Mouse (Mus musculus): ENCODE results near the gene Gm11060. TPM values are rescaled to one million over a fixed set of nuclear protein-coding genes. Genes with fewer than 3 reads are reported as not detected.

Gene Gm11060
- total RNA-seq, 2 experiments from 2014 or later = not detected

GRCm38 (mm10) chr2:105132933-105133795 is 41.3 kb downstream of the Gm11060 start:
- intact Hi-C loops (cut with DNase I; ENCODE audit: low total_unique reads) = no loop called here
- no peak for DNase-seq

DNA sequence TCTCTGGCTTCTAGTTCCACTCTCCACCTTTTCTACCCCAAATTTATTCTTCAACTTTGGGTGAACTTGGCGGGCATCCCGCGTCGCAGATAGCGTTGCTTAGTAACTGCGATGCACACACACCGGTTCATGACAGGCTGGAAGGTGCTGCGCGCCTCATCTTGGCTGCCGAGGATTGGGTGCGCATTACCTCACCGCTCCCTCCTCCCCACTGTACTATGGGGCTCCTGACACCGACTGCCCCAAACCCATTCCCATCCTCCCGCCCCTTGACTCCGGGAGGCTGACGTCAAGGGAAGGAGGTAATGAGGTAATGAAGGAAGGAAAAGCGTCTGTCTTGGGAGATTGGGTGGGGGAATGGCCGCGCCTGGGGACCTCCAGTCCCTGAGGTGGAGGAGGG is 42.5 kb downstream of the Gm11060 start:
- intact Hi-C loops (cut with DNase I; ENCODE audit: low total_unique reads) = no loop called here

GRCm38 (mm10) chr2:105139471-105139870 is 47.7 kb downstream of the Gm11060 start:
- intact Hi-C loops (cut with DNase I; ENCODE audit: low total_unique reads) = no loop called here

More for the DNA sequence above, 42.5 kb downstream of the Gm11060 start:
- DNase-seq = no peak

GRCm38 (mm10) chr2:105141371-105141770 is 49.6 kb downstream of the Gm11060 start:
- intact Hi-C loops (cut with DNase I; ENCODE audit: low total_unique reads) = no loop called here
- no peak for DNase-seq

More at GRCm38 (mm10) chr2:105139471-105139870, 47.7 kb downstream of the Gm11060 start:
- DNase-seq = no peak

Other genes starting within 250 kb of the Gm11060 start
- gene Prrg4, start 242.1 kb upstream of the Gm11060 start, total RNA-seq (2021) = 1 to 10 TPM in 1 of 2 experiments, under 1 TPM in 1; 0.51 to 1.3 TPM
- gene Ccdc73, start 224.2 kb upstream of the Gm11060 start, total RNA-seq (2021) = 1 to 10 TPM; 4.0 to 4.4 TPM
- gene Eif3m, start 74.9 kb upstream of the Gm11060 start, total RNA-seq (2021) = 100 to 1,000 TPM; 100 to 102 TPM
- not detected for gene Wt1, start 34.5 kb downstream of the Gm11060 start, total RNA-seq (2021)
- not detected for gene Them7, start 132.3 kb downstream of the Gm11060 start, total RNA-seq (2021)

All from gastrocnemius, postnatal 14 days (tissue).